Mouse (Mus musculus) embryonic facial prominence, embryonic 14.5 days (tissue): Measurements from ENCODE around the gene Cisd3. TPM values are rescaled to one million over a fixed set of nuclear protein-coding genes. Genes with fewer than 3 reads are reported as not detected.
"Not testable (repeated sequence)": the region's sequence is repeated elsewhere in the genome, so short reads cannot be mapped to it uniquely, and the experiment has no call there.

Source experiments
- ATAC-seq: fragments of 200-750 bp; cut with Nextera tagmentation; 2 replicates; pipeline ENCODE4 v1.8.0; 2017; ENCODE audit warnings: low read depth, moderate number of reproducible peaks, moderate TSS enrichment
- DNase-seq: peaks from one replicate; pipeline ENCODE4 v3.0.0-alpha.2; 2015; ENCODE audit warnings: low spot score
- H3K27ac ChIP-seq: fragments of 300-500 bp; sonication (generic); replicated peaks from 2 replicates; pipeline ENCODE4 v1.5.1; 2014; ENCODE audit warnings: low read depth, mild to moderate bottlenecking, low read length, moderate library complexity
- H3K27me3 ChIP-seq: fragments of 300-500 bp; sonication (generic); replicated peaks from 2 replicates; pipeline ENCODE4 v1.6.1; 2014; ENCODE audit warnings: low read length; ENCODE audit not compliant: control insufficient read depth, insufficient read depth
- H3K36me3 ChIP-seq: fragments of 300-500 bp; sonication (generic); 2 replicates; pipeline ENCODE4 v1.6.1; 2014; ENCODE audit warnings: low read length, mixed read lengths; ENCODE audit not compliant: control insufficient read depth, insufficient read depth
- H3K4me1 ChIP-seq: fragments of 300-500 bp; sonication (generic); 2 replicates; pipeline ENCODE4 v1.6.1; 2014; ENCODE audit warnings: antibody characterized with exemption, low read length; ENCODE audit not compliant: control insufficient read depth, insufficient read depth
- H3K4me2 ChIP-seq: fragments of 300-500 bp; sonication (generic); 2 replicates; pipeline ENCODE4 v1.6.1; 2014; ENCODE audit warnings: low read depth, mild to moderate bottlenecking, low read length, moderate library complexity, mixed read lengths
- H3K4me3 ChIP-seq: fragments of 300-500 bp; sonication (generic); 2 replicates; pipeline ENCODE4 v1.5.1; 2014; ENCODE audit warnings: low read depth, mild to moderate bottlenecking, low read length
- H3K9ac ChIP-seq: fragments of 300-500 bp; sonication (generic); 2 replicates; pipeline ENCODE4 v1.6.1; 2014; ENCODE audit warnings: low read depth, mild to moderate bottlenecking, low read length, moderate library complexity, mixed read lengths
- H3K9me3 ChIP-seq: fragments of 300-500 bp; sonication (generic); 2 replicates; pipeline ENCODE4 v1.6.1; 2016; ENCODE audit warnings: low read length; ENCODE audit not compliant: control insufficient read depth
- WGBS: fragments of 180-500 bp; shearing (Covaris S2); extraction: QIAGEN DNeasy Blood & Tissue Kit; methylation state at CpG from one replicate; pipeline ENCODE4 v1.1.7; 2014; 5-methylcytosine and 5-hydroxymethylcytosine counted together
- microRNA-seq: library from miRNA; unstranded; fragments of <30 nt; microRNA quantifications from one replicate; pipeline ENCODE4, GENCODE M21; 2016; ENCODE audit warnings: borderline number of aligned reads
- polyA plus RNA-seq: library from polyadenylated mRNA; unstranded; fragments of >200 nt; fragmentation: Nextera tagmentation; extraction: Ambion mirVana; gene quantifications from 2 replicates; pipeline ENCODE4 v1.2.1, GENCODE M21; 2014

The Cisd3 gene
- polyA plus RNA-seq, 1 experiment from 2014 or later: 29.3 TPM

DNA sequence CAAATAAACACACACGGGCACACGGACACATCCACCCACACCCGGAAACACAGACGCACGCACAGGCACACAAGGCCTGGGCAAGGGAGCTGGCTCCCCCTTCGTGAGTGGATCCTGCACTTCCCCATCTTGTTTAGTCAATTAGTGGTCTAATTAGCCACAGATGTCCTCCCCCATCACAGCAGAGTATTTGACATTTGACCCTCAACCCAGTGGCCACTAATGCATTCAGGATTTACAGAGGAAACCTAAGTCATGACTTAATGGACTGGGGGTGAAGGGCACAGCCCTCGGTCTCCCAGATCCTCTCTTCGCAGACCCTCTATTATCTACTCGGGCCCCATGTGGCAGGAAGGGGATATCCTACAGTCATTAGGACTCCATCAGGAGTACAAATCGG lies 48.1 kb downstream of the Cisd3 start:
- H3K9ac ChIP-seq: no peak overlapping the region
- H3K9me3 ChIP-seq: no peaks in the 10 kb centered on the region
- H3K4me2 ChIP-seq: no peak overlapping the region
- ATAC-seq (no peak), DNase-seq (no peak)
- H3K27ac ChIP-seq: no peak overlapping the region
- 23% methylated on average over 10 of the region's 10 CpGs for WGBS
- H3K4me3 ChIP-seq: no peak overlapping the region
- H3K27me3 ChIP-seq: no peaks in the 10 kb centered on the region
- peaks cover 7% of the 10 kb centered on the region; the same call in 1 of the 2 replicates for H3K4me1 ChIP-seq
- peaks cover 37% of the 10 kb centered on the region for H3K36me3 ChIP-seq

DNA sequence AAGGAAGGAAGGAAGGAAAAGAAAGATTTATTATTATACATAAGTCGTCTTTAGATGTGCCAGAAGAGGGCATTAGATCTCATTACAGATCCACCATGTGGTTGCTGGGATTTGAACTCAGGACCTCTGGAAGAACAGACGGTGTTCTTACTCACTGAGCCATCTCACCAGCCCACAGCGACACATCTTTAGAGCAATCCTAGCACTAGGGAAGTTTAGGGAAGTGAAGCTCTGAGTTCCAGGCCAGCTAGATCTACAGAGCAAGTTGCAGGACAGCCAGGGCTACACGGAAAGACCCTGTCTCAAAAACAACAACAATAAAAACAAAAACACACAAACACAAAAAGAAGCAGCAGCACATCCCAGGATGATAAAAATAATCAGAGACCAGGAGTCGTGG lies 49.2 kb downstream of the Cisd3 start:
- H3K9ac ChIP-seq, H3K9me3 ChIP-seq, H3K4me2 ChIP-seq, H3K4me3 ChIP-seq, DNase-seq, H3K4me1 ChIP-seq, H3K27ac ChIP-seq, ATAC-seq, H3K27me3 ChIP-seq: not testable (repeated sequence)
- 76% methylated on average over 5 of the region's 5 CpGs for WGBS
- peaks cover 28% of the 10 kb centered on the region for H3K36me3 ChIP-seq

GRCm38 (mm10) chr11:97736645-97737044 lies 51.0 kb downstream of the Cisd3 start:
- DNase-seq: no peak

DNA sequence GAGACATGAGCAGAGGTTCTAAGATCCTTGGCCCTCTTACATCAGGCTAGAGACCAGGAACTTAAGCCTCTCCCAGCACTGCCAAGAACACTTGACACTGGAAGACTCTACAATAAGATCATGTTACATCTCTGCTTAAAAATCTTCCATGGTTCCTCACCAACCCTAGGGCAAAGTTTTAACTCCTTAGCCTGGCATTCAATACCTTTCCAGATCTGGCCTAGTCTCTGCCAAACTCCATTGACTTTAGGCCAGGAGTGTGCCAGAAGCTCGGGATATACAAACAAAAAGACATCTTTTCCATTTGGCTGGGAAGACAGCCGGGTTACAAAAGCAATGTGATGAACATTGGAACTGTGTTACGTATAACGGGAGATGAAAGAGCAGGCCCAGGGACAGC lies 52.0 kb downstream of the Cisd3 start:
- no peak overlapping the region for H3K9ac ChIP-seq
- peaks cover 4% of the 10 kb centered on the region; the same call in 1 of the 2 replicates for H3K36me3 ChIP-seq

More at GRCm38 (mm10) chr11:97736645-97737044, 51.0 kb downstream of the Cisd3 start:
- H3K36me3 ChIP-seq: peaks cover 13% of the 10 kb centered on the region
- peaks cover 10% of the 10 kb centered on the region; the same call in 1 of the 2 replicates for H3K4me1 ChIP-seq
- H3K27me3 ChIP-seq: no peaks in the 10 kb centered on the region
- WGBS: 81% methylated on average over 5 of the region's 5 CpGs
- H3K27ac ChIP-seq: no peak overlapping the region
- H3K9ac ChIP-seq: no peak overlapping the region
- no peak overlapping the region for H3K4me3 ChIP-seq
- no peaks in the 10 kb centered on the region for H3K9me3 ChIP-seq
- no peak for ATAC-seq
- H3K4me2 ChIP-seq: no peak overlapping the region

More for the DNA sequence above, 52.0 kb downstream of the Cisd3 start:
- peaks cover 10% of the 10 kb centered on the region; the same call in 1 of the 2 replicates for H3K4me1 ChIP-seq
- 46% methylated on average over 4 of the region's 4 CpGs for WGBS
- DNase-seq (peak; percentile 45), ATAC-seq (no peak)
- no peak overlapping the region for H3K27ac ChIP-seq
- no peaks in the 10 kb centered on the region for H3K9me3 ChIP-seq
- H3K27me3 ChIP-seq: no peaks in the 10 kb centered on the region
- H3K4me3 ChIP-seq: no peak overlapping the region
- no peak overlapping the region for H3K4me2 ChIP-seq

Small RNA genes lying within 50 kb of the gene (microRNA-seq; reads per million reads assigned to microRNA genes)
- not detected for gene Gm24158
- gene Mir6927: not detected

Other genes starting within 250 kb of the Cisd3 start
- 0.13 TPM in 1 of 2 replicates, not detected in the other for gene 4933428G20Rik, start 185.5 kb upstream of the Cisd3 start, polyA plus RNA-seq
- 0.76 and 1.6 TPM in 2 replicates for gene Srcin1, start 109.6 kb upstream of the Cisd3 start, polyA plus RNA-seq
- 2.4 and 3.4 TPM in 2 replicates for gene Epop, start 56.1 kb upstream of the Cisd3 start, polyA plus RNA-seq
- 3.5 and 4.5 TPM in 2 replicates for gene Mllt6, start 22.4 kb upstream of the Cisd3 start, polyA plus RNA-seq
- gene Pcgf2, start 14.7 kb downstream of the Cisd3 start, polyA plus RNA-seq: 12.7 and 13.2 TPM in 2 replicates
- gene Psmb3, start 17.6 kb downstream of the Cisd3 start, polyA plus RNA-seq: 474 and 478 TPM in 2 replicates
- gene Pip4k2b, start 58.9 kb downstream of the Cisd3 start, polyA plus RNA-seq: 2.2 and 2.6 TPM in 2 replicates
- gene Cwc25, start 80.7 kb downstream of the Cisd3 start, polyA plus RNA-seq: 10.3 and 11.8 TPM in 2 replicates
- gene 1700001P01Rik, start 90.1 kb downstream of the Cisd3 start, polyA plus RNA-seq: not detected in 2 replicates
- gene Rpl23, start 96.6 kb downstream of the Cisd3 start, polyA plus RNA-seq: 712 and 810 TPM in 2 replicates
- 88.6 and 96.3 TPM in 2 replicates for gene Lasp1, start 113.2 kb downstream of the Cisd3 start, polyA plus RNA-seq
- gene B230217C12Rik, start 155.0 kb downstream of the Cisd3 start, polyA plus RNA-seq: 7.0 and 7.5 TPM in 2 replicates
- gene Fbxo47, start 198.3 kb downstream of the Cisd3 start, polyA plus RNA-seq: 0.43 and 0.97 TPM in 2 replicates